Mouse (Mus musculus): ENCODE measurements at regions not wholly inside any gene's neighbourhood (a gene's known extent, or its start where the extent isn't known, plus 50 kb on each side); places are given as distances from the start of the nearest gene placed in this dataset.

DNA sequence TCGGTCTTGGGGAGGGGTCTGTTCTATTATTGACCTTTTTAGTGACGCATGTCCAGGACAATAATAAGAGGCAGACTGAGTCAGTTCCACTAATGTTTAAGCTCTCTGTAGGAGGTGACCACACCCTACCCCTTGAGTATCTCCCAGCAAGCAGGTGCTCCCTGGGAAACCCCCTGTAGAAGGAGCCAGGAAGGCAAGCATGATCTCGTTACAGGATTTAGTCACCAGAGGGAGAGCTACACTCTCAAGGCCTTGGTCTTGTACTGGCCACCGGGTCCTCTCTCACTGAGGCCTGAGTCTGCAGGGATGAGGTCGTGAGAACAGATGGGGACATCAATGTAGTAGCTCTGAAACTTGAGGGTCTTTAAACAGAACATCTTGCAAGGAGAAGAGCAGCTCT is 55.3 kb upstream of the Ccnd2 start:
- DNase-seq (ENCODE audit: low spot score in 2 of 2), result no peak

- DNase-seq (ENCODE audit: low spot score in 2 of 2), result no peak
Observed at GRCm38 (mm10) chr6:127213355-127213754, 61.4 kb upstream of the Ccnd2 start.

DNA sequence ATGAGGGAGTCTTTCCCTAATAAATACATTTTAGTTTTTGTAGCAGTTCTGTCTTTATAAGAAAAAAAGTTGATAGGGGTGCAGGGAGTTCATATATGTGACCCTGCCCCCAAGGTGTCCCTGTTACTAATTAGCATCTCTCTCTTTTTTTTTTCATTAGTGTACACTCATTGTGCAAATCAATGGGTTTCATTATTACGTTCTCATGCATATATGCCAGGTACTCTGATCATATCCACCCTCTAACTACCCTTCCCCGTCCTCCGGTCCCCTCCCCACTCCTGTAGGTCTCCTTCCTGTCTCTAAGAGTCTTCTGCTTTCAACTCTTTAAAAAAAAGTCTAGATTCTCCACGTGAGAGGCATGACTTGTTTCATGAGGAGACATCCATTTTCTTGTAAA is 63.9 kb upstream of the Ccnd2 start:
- no peak for DNase-seq (ENCODE audit: low spot score in 2 of 2)

GRCm38 (mm10) chr6:127218634-127219445 is 66.8 kb upstream of the Ccnd2 start:
- no peak for DNase-seq (ENCODE audit: low spot score in 2 of 2)

- DNase-seq (ENCODE audit: low spot score in 2 of 2), result no peak
Observed at GRCm38 (mm10) chr6:127219446-127219802, 67.4 kb upstream of the Ccnd2 start.

GRCm38 (mm10) chr6:127226242-127226983 is 74.4 kb upstream of the Ccnd2 start:
- DNase-seq (ENCODE audit: low spot score in 2 of 2), result no peak

DNA sequence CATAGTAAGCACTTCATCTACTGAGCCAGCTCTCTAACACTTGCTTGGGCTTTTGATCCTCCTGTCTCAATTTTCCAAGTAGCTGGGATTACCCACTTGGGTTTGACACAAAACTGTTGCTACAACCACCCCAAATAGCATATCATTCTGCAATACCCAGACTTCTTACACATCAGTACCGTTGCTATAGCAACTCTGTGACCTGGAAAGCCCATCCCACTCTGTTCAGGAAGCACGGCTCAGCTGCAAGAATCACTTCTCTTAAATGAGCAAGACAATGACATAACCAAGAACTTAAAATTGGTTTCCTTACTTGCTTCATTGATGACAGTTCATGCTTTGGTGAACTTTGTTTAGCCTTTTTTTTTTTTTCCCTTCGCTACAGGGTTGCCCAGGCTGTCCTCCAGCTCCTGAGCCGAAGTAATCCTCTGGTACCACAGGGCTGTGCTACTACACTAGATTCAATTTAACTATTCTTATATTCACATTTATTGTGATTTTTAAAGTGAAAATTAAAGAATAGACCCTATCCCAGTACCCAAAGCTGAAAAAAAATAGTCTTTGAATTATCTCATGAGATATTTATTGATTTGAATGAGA is 84.6 kb upstream of the Ccnd2 start:
- no peak for DNase-seq (ENCODE audit: low spot score in 2 of 2)

GRCm38 (mm10) chr6:127237168-127237567 is 85.2 kb upstream of the Ccnd2 start:
- no peak for DNase-seq (ENCODE audit: low spot score in 2 of 2)

DNA sequence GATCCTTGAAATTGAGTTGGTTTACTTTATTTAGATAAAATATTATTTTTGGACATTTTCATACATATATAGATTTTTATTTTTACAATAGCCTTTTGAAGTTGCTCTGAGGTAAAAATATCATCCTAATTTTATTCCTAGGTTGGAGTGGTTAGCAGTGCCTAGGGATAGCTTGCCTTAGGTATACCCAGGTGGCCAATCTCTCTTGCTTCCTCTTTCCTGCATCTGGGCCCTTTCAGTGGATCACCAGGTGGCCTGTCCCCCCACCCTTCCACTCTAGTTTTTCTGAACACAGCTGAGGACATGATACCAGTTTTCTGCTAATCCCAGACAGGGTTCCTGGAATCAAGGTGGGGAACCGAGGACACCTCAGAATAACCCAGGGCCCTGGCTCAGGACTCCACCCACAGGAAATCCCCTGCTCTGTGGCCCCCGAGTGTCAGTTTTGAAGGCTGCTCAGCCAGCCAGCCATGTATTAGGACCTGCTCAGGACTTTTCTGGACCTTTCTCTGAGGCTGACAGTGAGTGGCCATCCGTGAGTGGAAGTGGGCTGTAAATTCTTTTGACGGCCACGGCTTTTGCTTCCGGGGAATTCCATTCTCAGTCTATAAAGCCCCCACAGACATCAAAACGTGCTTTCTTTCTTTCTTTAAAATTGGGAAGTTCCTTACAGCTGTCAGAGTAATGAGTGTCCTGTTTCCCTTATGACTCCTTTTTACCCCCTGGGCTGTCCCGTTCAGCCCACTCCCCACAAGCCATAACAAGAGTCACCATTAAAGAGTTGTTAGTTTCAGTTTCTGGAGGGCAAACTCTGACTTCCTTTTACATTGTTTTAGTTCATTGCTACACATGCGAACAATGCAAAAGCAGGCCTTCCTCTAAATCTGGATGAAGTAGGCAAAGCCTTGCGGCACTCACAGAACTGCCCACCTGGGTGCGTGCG is 87.8 kb upstream of the Ccnd2 start:
- no peak for DNase-seq (ENCODE audit: low spot score in 2 of 2)

DNA sequence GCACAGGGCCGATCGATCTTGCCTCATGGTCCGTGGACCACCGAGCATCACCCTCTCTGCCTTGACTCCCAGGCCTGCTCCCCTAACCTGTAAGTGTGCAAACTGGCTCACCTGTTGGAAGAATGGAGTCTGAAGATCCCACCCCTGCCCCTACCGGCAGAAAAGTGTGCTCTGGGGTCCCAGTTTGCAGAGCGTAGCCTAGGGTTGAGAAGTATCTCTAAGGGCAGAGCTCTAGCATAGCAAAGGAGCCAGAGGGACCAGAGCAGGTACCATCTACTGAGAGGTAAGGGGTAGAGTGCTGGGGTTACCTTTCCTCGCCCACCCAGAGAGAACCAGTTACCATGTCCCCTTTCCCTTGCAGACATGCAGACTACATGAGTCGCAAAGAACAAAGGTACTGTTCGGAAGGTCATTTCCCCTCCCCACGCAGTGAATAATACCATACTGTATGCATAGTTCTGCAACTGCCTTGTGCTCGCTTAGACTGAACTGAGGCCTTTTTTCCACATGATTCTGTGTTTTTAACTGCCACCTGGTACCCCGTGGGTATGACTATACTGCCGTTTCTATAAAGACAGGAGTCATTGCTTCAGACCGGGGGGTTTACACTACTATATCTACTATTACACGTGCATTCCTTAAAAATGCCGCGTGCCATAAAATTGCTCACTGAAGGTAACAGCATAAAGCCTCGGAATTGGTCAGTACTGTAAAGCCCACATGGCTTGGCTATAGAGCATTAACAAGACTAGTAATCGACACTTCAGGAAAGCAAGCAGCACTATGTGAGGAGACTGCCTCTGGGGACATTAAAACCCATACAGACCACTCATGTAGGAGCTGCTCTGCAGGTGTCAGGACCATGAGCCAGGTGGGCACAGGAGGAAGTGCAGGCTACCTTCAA is 88.7 kb upstream of the Ccnd2 start:
- no peak for DNase-seq (ENCODE audit: low spot score in 2 of 2)

GRCm38 (mm10) chr6:127241693-127242425 is 89.9 kb upstream of the Ccnd2 start:
- no peak for DNase-seq (ENCODE audit: low spot score in 2 of 2)

DNA sequence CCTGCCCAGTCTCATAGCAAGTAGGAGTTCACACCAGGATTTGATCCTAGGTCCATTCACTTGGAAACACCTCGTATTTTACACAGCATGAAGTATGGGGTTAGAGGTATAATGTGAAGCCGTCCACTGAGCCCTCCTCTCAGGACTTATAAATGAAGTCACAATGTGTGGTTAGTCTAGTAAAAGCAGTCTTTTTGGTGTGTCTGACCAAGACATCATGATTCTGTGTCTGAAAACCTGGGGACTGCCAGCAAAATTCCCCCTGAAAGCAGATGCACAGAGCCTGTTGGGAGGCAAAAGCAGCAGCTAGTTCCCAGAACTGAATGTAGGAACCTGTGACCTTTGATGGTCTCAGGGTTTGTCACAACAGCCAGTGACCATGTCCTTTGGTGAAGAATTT is 91.0 kb upstream of the Ccnd2 start:
- no peak for DNase-seq (ENCODE audit: low spot score in 2 of 2)

DNA sequence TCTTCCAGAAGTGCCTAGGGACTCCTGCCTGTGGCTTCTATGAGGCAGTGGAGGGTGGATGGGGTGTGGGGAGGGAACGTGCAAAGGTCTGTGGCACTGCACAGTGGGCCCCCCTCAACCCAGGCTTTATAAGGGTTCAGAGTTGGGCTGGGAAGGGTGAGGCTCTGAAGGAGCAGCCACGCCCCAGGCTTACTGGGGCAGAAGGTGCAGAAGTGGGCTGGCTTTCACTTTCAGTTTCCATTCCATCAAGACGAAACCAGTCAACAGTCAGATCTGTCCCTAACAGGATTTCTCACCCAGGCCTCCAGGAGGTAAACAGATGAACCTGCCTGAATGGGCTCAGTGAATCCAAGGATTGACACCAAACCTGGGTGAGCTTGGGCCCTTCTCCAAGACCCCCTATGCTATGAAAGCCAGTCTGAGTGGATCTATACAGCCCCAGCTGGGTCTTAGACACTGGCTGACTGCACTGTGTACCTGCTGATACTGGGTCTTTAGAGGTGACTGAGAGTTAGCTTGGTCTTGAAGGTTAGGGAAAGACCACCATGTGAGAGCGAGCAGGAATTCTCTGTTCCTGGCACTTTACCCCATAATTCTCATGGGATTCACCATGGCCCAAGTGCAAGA is 93.9 kb upstream of the Ccnd2 start:
- DNase-seq (ENCODE audit: low spot score in 2 of 2), result no peak

- no peak for DNase-seq (ENCODE audit: low spot score in 2 of 2)
Observed at GRCm38 (mm10) chr6:127246730-127247129, 94.7 kb upstream of the Ccnd2 start.

DNA sequence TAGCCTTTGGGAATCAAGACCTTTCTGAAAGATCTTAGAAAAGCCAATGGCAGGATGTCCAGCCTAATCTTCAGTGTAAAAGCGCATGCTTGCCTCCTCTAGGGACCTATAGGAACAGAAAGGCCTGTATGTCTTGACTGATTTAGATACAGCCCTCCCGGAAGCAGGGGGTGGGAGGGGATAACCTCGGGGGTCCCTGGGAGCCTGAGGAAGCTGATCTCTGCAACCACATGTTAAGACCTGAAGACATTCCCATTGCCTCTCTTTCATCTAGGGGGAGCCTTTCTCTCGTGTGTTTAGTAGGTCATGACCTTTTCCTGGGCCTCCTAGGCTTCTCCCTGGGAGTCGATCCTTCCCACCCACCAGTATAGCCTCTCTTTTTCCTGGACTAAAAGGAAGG is 95.3 kb upstream of the Ccnd2 start:
- no peak for DNase-seq (ENCODE audit: low spot score in 2 of 2)

- DNase-seq (ENCODE audit: low spot score in 2 of 2), result no peak
Observed at GRCm38 (mm10) chr6:127250181-127250873, 98.3 kb upstream of the Ccnd2 start.

DNA sequence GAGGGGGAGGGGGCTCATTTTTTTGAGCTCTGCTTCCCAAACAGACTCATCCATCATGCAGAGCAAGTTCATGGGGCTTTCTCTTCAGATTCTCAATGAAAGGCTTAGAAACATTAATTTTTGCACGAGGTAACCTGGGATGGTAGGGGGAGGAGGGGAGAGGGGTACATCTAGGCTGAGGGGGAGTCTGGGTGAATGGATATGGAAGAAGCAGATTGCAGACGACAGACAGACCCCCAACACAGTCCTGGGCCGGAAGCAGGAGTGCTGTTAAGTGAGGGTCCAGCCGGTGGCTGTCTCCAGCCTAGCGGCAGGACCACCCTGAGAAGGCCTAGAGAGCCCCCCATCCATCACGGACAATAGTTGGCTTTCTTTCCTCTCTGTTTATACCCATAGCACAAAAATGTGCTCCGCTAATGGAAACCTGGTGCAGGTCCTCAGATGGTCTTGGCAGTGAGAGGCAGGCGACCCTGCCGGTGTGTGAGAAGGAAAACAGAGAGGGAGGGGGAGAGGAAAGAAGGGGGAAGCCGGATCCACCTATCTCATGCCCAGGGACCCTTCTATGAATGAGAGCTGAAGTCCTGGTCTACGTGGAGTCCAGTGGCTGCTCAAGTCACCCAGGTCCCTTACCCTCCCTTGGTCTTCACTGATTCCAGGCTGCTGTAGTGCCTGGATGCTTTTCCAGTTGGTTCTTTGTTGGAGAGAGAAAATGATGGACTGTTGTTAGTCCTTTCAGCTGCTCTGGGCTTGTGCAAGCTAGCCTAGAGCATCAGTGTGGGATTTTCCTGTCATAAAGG is 99.1 kb upstream of the Ccnd2 start:
- DNase-seq (ENCODE audit: low spot score in 2 of 2), result no peak

- no peak for DNase-seq (ENCODE audit: low spot score in 2 of 2)
Observed at GRCm38 (mm10) chr6:127251671-127251985, 99.6 kb upstream of the Ccnd2 start.

Data from layer of hippocampus, postnatal 10 days (tissue).